Mouse (Mus musculus): Measurements from ENCODE around the gene Wdr74. TPM values are rescaled to one million over a fixed set of nuclear protein-coding genes. Genes with fewer than 3 reads are reported as not detected.
A peak's percentile ranks its signal among the peaks of the same experiment; 100 is the strongest.

Gene Wdr74
- total RNA-seq, 2 experiments from 2014 or later: 47.3 to 47.4 TPM

DNA sequence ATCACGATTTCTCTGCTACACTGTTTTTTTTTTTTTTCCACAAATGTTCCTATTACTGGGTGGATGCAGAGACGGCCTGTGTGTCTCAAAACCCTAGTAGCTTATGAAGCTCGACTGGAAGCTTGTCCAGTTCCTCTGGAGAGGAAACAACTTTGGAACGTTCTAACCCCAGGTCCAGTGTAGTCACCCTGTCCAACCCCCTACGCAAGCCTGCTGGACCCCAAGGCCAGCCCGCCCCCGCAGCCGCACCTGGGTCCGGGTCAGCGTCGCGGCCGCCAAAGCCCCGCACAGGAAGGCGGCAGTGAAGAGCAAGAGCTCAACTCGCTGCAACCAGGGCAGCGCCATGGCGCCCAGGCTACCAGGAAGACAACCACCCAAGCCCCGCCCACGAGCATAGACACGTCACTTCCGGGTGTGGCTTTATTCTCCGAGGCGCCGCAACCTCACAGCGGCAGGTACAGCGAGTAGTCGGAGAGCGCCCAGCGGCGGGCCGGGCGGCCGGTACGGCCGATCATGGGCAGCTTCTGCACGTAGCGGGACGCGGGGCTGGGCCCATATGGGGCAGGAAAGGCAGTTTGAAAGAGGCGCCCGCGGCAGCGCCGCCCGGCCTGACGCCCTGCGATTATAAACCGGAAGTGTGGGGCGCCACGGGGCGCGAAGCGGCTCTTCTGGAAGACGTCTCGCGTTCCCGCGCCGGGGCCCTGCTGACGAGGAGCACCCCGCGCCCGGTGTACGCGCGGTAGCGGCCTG lies 38.6 kb downstream of the Wdr74 start, which contains the start of gene Tmem179b:
Tmem179b (minus strand) TSS at position 382 of the 750 bp plus-strand sequence.
- intact Hi-C loops (cut with DNase I): loop anchor here (5.0 kb wide), 1 partner anchor 43 kb away; the partner anchor contains the start of gene Ttc9c
- peak; percentile 92 to 97 for DNase-seq (ENCODE audit: extremely low spot score in 1 of 2, low spot score in 2 of 2)

DNA sequence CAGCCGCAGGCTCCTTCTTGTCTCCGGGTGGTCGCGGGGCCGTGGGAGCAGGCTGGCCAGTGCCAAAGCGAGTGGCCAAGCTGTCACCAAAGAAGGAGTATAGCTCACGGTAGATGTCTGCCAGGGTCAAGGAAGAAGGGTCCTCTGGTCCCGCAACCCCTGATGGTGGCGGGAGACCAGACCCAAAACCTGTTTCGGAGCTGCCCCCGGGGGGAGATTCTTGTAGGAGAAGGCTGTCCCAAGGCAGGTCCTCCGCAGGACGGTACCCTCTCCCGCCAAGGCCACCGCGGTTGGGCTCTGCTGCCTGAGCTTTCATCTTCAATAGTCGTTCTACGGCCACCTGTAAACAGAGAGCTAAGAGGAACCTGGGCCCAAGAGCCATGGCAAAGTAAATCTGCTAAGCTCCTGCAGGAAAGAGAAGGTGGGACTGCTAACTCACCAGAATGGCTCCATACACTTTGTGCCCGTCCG lies 39.4 kb downstream of the Wdr74 start:
- DNase-seq (ENCODE audit: extremely low spot score in 1 of 2, low spot score in 2 of 2): no peak
- intact Hi-C loops (cut with DNase I): loop anchor here (5.0 kb wide), 1 partner anchor 42 kb away; the partner anchor contains the start of gene Ttc9c

DNA sequence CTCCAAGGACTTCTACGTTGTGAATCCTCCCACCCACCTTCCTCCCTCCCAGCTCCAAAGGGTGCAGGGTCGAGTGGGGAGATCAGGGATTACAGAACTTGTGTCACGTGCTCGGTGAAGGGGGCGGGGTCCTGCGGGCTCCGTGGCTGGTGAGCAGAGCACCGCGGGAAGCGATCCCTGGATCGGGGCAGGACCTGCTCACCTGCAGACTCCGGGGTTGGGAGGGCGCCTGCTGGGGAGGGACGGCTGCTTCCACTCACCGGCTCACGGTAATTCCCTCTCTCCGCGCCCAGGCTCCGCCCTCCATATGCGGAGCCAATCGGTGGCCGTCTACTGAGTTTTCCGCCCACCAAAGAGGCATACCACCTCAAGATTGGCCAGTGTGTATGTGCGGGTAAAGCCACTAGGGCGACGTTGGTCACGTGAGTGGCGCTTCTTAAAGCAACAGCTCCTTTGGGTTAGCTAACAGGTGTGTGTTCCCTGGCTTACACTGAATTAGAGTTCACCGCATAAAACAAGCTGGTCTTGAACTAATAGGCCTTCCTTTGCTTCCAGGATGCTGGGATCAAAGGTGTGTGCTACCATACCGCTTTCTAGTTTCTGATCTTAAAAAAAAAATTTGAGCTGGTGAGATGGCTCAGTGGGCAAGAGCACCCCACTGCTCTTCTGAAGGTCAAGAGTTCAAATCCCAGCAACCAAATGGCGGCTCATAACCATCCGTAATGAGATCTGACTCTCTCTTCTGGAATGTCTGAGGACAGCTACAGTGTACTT lies 50.6 kb downstream of the Wdr74 start, which contains the start of gene Taf6l:
Taf6l (minus strand) TSS at position 410 of the 774 bp plus-strand sequence.
- peak; percentile 92 to 93 for DNase-seq (ENCODE audit: extremely low spot score in 1 of 2, low spot score in 2 of 2)
- intact Hi-C loops (cut with DNase I): no loop called here

DNA sequence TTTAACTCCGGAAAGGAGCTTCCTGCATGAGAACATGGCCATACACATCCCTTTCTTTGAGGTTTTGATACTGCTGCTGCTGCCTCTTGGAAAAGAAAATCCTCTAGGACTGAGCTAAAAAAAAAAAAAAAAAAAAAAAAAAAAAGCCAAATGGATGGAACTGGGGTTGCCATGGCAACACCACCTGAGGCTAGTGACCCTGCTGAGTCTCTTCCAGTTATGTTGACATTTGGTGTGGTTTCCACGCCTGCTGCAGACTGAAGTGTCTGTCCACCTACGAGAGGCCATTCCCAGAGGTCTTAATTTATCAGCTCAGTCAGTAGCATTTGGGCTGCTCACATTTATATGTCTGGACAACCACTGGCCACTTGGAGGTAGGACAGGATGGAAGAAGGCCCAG lies 52.9 kb downstream of the Wdr74 start:
- intact Hi-C loops (cut with DNase I): no loop called here
- DNase-seq (ENCODE audit: extremely low spot score in 1 of 2, low spot score in 2 of 2): no peak

DNA sequence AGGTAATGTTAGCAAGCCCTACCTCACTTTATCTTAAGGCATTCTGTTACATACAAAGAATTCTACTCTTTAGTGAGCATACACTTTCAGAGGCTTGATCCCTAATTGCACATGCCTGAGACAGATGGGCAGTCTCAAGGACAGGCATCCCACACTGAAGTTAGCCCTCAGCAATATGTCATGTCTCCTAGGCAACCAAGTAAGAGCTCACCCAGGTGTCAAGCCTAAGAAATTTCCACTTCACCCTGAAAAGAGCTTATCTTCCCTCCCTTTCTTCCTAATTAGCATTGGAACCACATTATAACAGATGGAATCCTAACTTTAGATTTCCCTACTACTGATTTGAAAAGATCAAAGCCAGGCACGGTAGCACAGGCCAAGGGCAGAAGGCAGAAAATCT lies 53.5 kb downstream of the Wdr74 start:
- no peak for DNase-seq (ENCODE audit: extremely low spot score in 1 of 2, low spot score in 2 of 2)
- intact Hi-C loops (cut with DNase I): no loop called here

DNA sequence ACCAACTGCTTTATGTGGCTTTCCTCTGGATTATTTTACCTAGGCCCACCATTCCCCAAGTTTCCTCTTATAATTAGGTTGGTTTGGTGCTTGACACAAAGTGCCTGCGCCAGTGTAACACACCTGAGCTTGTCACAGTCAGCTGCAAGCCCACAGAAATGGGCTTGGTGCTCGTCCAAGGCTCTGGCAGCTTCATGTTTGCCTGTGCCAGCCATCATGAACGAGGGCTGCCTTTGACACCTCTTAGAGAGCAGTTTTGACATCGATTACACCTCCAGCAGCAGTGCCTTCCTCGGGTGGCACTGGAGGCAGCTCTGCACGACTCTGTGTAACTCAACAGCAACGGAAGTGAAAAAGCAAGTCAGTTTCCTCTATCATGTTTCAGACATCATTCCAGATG lies 54.5 kb downstream of the Wdr74 start:
- intact Hi-C loops (cut with DNase I): no loop called here
- DNase-seq (ENCODE audit: extremely low spot score in 1 of 2, low spot score in 2 of 2): no peak

Small RNAs within 50 kb of the gene (microRNA-seq; reads per million reads assigned to microRNA genes)
- not detected for gene Mir6992

Other genes with a start within 250 kb of the Wdr74 start
- 10 to 100 TPM; 19.9 to 20.2 TPM for gene Slc22a8, start 144.6 kb upstream of the Wdr74 start, total RNA-seq (2021)
- 1 to 10 TPM; 4.9 to 5.9 TPM for gene Slc22a6, start 117.8 kb upstream of the Wdr74 start, total RNA-seq (2021)
- 100 to 1,000 TPM; 119 to 128 TPM for gene Chrm1, start 72.0 kb upstream of the Wdr74 start, total RNA-seq (2021)
- 100 to 1,000 TPM; 195 to 198 TPM for gene Slc3a2, start 12.5 kb upstream of the Wdr74 start, total RNA-seq (2021)
- gene 1700092M07Rik, start 4.9 kb downstream of the Wdr74 start, total RNA-seq (2021): 1 to 10 TPM; 1.3 to 2.2 TPM
- gene Stx5a, start 5.6 kb downstream of the Wdr74 start, total RNA-seq (2021): 10 to 100 TPM; 68.1 to 69.0 TPM
- gene Nxf1, start 21.2 kb downstream of the Wdr74 start, total RNA-seq (2021): 10 to 100 TPM; 72.7 to 76.2 TPM
- 10 to 100 TPM; 87.9 to 93.9 TPM for gene Tmem223, start 35.2 kb downstream of the Wdr74 start, total RNA-seq (2021)
- gene Tmem179b, start 38.6 kb downstream of the Wdr74 start, total RNA-seq (2021): 1 to 10 TPM; 7.2 to 8.9 TPM
- 10 to 100 TPM; 16.4 to 17.8 TPM for gene Taf6l, start 50.6 kb downstream of the Wdr74 start, total RNA-seq (2021)
- gene Polr2g, start 62.8 kb downstream of the Wdr74 start, total RNA-seq (2021): 100 to 1,000 TPM; 109 to 110 TPM
- gene Zbtb3, start 66.7 kb downstream of the Wdr74 start, total RNA-seq (2021): 1 to 10 TPM; 4.5 to 5.5 TPM
- gene Ttc9c, start 83.5 kb downstream of the Wdr74 start, total RNA-seq (2021): 10 to 100 TPM; 27.7 to 29.0 TPM
- 10 to 100 TPM; 98.6 to 98.9 TPM for gene Hnrnpul2, start 84.2 kb downstream of the Wdr74 start, total RNA-seq (2021)
- 1 to 10 TPM in 1 of 2 experiments, not detected in 1; 1.9 TPM for gene AC129217.1, start 93.9 kb downstream of the Wdr74 start, total RNA-seq (2021)
- 10 to 100 TPM; 96.1 to 97.0 TPM for gene Bscl2, start 101.6 kb downstream of the Wdr74 start, total RNA-seq (2021)
- gene Gng3, start 103.4 kb downstream of the Wdr74 start, total RNA-seq (2021): 100 to 1,000 TPM; 319 to 328 TPM
- 1 to 10 TPM in 1 of 2 experiments, under 1 TPM in 1; 0.43 to 1.0 TPM for gene Lrrn4cl, start 114.9 kb downstream of the Wdr74 start, total RNA-seq (2021)
- 100 to 1,000 TPM; 101 TPM for gene Ubxn1, start 135.7 kb downstream of the Wdr74 start, total RNA-seq (2021)
- 10 to 100 TPM; 26.1 to 33.3 TPM for gene Uqcc3, start 145.1 kb downstream of the Wdr74 start, total RNA-seq (2021)
- 1 to 10 TPM; 3.4 to 7.9 TPM for gene Lbhd1, start 147.9 kb downstream of the Wdr74 start, total RNA-seq (2021)
- not detected for gene Gm49403, start 148.1 kb downstream of the Wdr74 start, total RNA-seq (2021)
- 10 to 100 TPM; 19.5 to 23.4 TPM for gene 1810009A15Rik, start 153.0 kb downstream of the Wdr74 start, total RNA-seq (2021)
- 1 to 10 TPM in 1 of 2 experiments, not detected in 1; 1.7 TPM for gene Gm49416, start 153.1 kb downstream of the Wdr74 start, total RNA-seq (2021)
- gene Ints5, start 157.2 kb downstream of the Wdr74 start, total RNA-seq (2021): 10 to 100 TPM; 22.0 to 23.1 TPM
- gene Ganab, start 162.2 kb downstream of the Wdr74 start, total RNA-seq (2021): 10 to 100 TPM; 94.4 to 96.8 TPM
- 100 to 1,000 TPM; 141 to 144 TPM for gene B3gat3, start 184.5 kb downstream of the Wdr74 start, total RNA-seq (2021)
- 1 to 10 TPM; 2.1 to 2.4 TPM for gene Rom1, start 193.5 kb downstream of the Wdr74 start, total RNA-seq (2021)
- 1 to 10 TPM; 7.5 to 8.5 TPM for gene Eml3, start 193.7 kb downstream of the Wdr74 start, total RNA-seq (2021)
- gene Mta2, start 206.0 kb downstream of the Wdr74 start, total RNA-seq (2021): 10 to 100 TPM; 50.2 to 52.4 TPM
- 10 to 100 TPM; 14.6 to 16.0 TPM for gene Tut1, start 218.0 kb downstream of the Wdr74 start, total RNA-seq (2021)
- gene Eef1g, start 231.2 kb downstream of the Wdr74 start, total RNA-seq (2021): 100 to 1,000 TPM; 228 to 251 TPM

All from left cerebral cortex, postnatal 10 days (tissue).